Mouse (Mus musculus) thymus, adult 2 months (tissue): ENCODE data around the gene Asap3.

Experiments
- CTCF ChIP-seq: fragments of 200-500 bp; IDR thresholded peaks from 2 replicates; pipeline ENCODE4 v1.5.1; 2012; ENCODE audit warnings: mild to moderate bottlenecking, control low read depth, low read length, moderate library complexity, borderline replicate concordance; ENCODE audit not compliant: control insufficient read depth, poor library complexity, insufficient read depth; ENCODE audit errors: extremely low read depth
- POLR2A ChIP-seq: fragments of 200-500 bp; IDR thresholded peaks from 2 replicates; pipeline ENCODE4 v1.6.1; 2012; ENCODE audit warnings: mild to moderate bottlenecking, low read length, control low read depth, moderate library complexity; ENCODE audit not compliant: control insufficient read depth, poor library complexity, insufficient read depth; ENCODE audit errors: extremely low read depth

DNA sequence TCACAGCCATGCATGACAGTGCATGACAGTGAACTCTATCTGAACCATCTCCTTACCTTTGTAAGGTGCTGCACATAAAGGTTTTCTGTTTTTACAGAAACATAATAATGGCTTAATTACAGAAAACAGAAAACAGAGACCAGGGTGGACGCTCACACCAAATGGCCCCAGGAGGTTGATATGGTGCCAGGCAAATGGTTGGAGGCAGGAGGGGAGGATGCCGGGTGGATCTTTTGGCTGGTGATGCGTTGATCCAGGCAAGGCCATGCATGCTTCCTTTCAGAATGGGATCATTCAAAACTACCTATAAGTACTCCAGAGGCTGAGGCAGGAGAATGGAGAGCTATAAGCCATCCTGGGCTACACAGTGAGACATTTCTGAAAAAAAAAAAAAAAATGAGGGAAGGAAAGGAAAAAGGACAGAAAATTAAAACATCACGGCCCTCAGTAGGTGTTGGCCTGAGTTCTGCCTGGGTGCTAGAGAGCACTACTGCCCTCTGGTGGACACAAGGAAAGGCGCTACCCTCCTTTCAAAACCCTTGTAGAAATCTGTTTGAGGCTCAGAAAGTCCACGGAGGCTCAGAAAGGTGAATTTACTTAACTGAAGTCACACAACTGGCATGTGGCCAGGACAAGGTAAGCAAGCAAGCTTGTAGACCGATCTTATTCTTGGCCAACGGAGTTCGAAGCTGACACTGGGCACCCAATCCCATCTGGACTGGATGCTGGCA, 6.4 kb upstream of the Asap3 start:
- TF ChIP-seq CTCF (no peak; the same call in 1 of the 2 replicates), POLR2A (no peak)
